Mouse (Mus musculus) spleen, postnatal 14 days (tissue): Measurements from ENCODE around the gene Hoxb5.

Source experiments
- DNase-seq, 2 experiments: peaks; one replicate each; pipeline ENCODE4 v3.0.0; 2021 to 2022; ENCODE audit warnings: low spot score in 2 of 2

The Hoxb5 gene

GRCm38 (mm10) chr11:96341701-96342575 is 38.8 kb downstream of the Hoxb5 start:
- no peak for DNase-seq

- no peak for DNase-seq
Measured at GRCm38 (mm10) chr11:96342576-96342930, 39.4 kb downstream of the Hoxb5 start.

GRCm38 (mm10) chr11:96343206-96343745 is 40.1 kb downstream of the Hoxb5 start:
- DNase-seq, result no peak

- DNase-seq, result no peak
Measured at GRCm38 (mm10) chr11:96344061-96344877, 41.1 kb downstream of the Hoxb5 start.

- no peak for DNase-seq
Measured at GRCm38 (mm10) chr11:96344878-96345159, 41.7 kb downstream of the Hoxb5 start.

GRCm38 (mm10) chr11:96345220-96345892 is 42.2 kb downstream of the Hoxb5 start:
- DNase-seq, result no peak

- DNase-seq, result no peak
Measured at GRCm38 (mm10) chr11:96345893-96346806, 43.0 kb downstream of the Hoxb5 start.

GRCm38 (mm10) chr11:96346916-96347520 is 43.9 kb downstream of the Hoxb5 start:
- DNase-seq, result no peak

- no peak for DNase-seq
Measured at GRCm38 (mm10) chr11:96347717-96348116, 44.6 kb downstream of the Hoxb5 start.

GRCm38 (mm10) chr11:96348141-96348928 is 45.2 kb downstream of the Hoxb5 start:
- no peak for DNase-seq

GRCm38 (mm10) chr11:96348988-96349387 is 45.9 kb downstream of the Hoxb5 start:
- DNase-seq, result no peak

GRCm38 (mm10) chr11:96349491-96350340 is 46.6 kb downstream of the Hoxb5 start:
- DNase-seq, result no peak

- DNase-seq, result no peak
Measured at GRCm38 (mm10) chr11:96350341-96350624, 47.1 kb downstream of the Hoxb5 start, which contains the start of gene Hoxb2. TSS of gene Hoxb2 (plus strand) at chr11:96350525.

GRCm38 (mm10) chr11:96350791-96351190 is 47.7 kb downstream of the Hoxb5 start:
- no peak for DNase-seq

GRCm38 (mm10) chr11:96351312-96351711 is 48.2 kb downstream of the Hoxb5 start:
- DNase-seq, result no peak

- DNase-seq, result no peak
Measured at GRCm38 (mm10) chr11:96351831-96352230, 48.7 kb downstream of the Hoxb5 start.

- no peak for DNase-seq
Measured at GRCm38 (mm10) chr11:96352691-96353521, 49.8 kb downstream of the Hoxb5 start.

- no peak for DNase-seq
Measured at GRCm38 (mm10) chr11:96353522-96353841, 50.3 kb downstream of the Hoxb5 start.
